Mouse (Mus musculus): ENCODE measurements around the gene Ptms. TPM values are rescaled to one million over a fixed set of nuclear protein-coding genes. Genes with fewer than 3 reads are reported as not detected.

Gene Ptms
- polyA plus RNA-seq, 1 experiment from 2014 or later, result 850 TPM

GRCm38 (mm10) chr6:124910032-124910431 lies 9.9 kb downstream of the Ptms start:
- DNase-seq (ENCODE audit: low read depth, low spot score) (no peak), ATAC-seq (no peak)
- ChIA-PET POLR2A (interaction anchor here (0.7 kb wide), 1 partner anchor 21 kb away, joined by 3 read pairs; the partner anchor contains the start of gene Mlf2), CTCF (interaction anchor here (1.4 kb wide), 1 partner anchor 21 kb away, joined by 7 read pairs; the partner anchor contains the start of gene Mlf2)
- no peak for TF ChIP-seq CTCF (IDR thresholded peaks at IDR 0.05)
- in situ Hi-C loops (cut with MboI; ENCODE audit: low pct_unique_long_range_greater_than_20kb), result no loop called here
- H3K27me3 ChIP-seq, result no peaks in the 10 kb centered on the region

- ChIA-PET POLR2A (interaction anchor here (0.7 to 2.4 kb wide), 2 partner anchors 11 to 13 kb away, joined by 3 to 6 read pairs; no protein-coding TSS in a partner anchor), CTCF (interaction anchor here (1.2 to 2.6 kb wide), 4 partner anchors 9 to 23 kb away, joined by 3 to 13 read pairs (median 3); partner anchors contain the start of gene Mlf2)
- no peak for ATAC-seq
- TF ChIP-seq CTCF (IDR thresholded peaks at IDR 0.05), result no peak
- H3K27me3 ChIP-seq, result no peaks in the 10 kb centered on the region
- in situ Hi-C loops (cut with MboI; ENCODE audit: low pct_unique_long_range_greater_than_20kb), result loop anchor here (10.0 kb wide), 1 partner anchor 177 kb away; no protein-coding TSS in a partner anchor
- DNase-seq (ENCODE audit: low read depth, low spot score), result no peak
Observed at GRCm38 (mm10) chr6:124907767-124908166, 12.1 kb downstream of the Ptms start.

GRCm38 (mm10) chr6:124904991-124905860 lies 14.7 kb downstream of the Ptms start:
- POLR2A ChIA-PET, result interaction anchor here (1.6 to 3.6 kb wide), 5 partner anchors 11 to 60 kb away, joined by 6 to 16 read pairs (median 11); partner anchors contain the start of genes Cops7a and Mlf2
- TF ChIP-seq CTCF (IDR thresholded peaks at IDR 0.05), result no peak
- ATAC-seq (no peak), DNase-seq (ENCODE audit: low read depth, low spot score) (no peak)
- H3K27me3 ChIP-seq, result no peaks in the 10 kb centered on the region
- in situ Hi-C loops (cut with MboI; ENCODE audit: low pct_unique_long_range_greater_than_20kb), result loop anchor here (5.0 to 10.0 kb wide), 2 partner anchors 38 to 180 kb away; no protein-coding TSS in a partner anchor
- CTCF ChIA-PET, result interaction anchor here (0.7 to 3.7 kb wide), 7 partner anchors 11 to 115 kb away, joined by 3 to 86 read pairs (median 6); partner anchors contain the start of gene Mlf2

- TF ChIP-seq CTCF (IDR thresholded peaks at IDR 0.05), result peak; percentile 74
- ChIA-PET POLR2A (interaction anchor here (0.7 to 3.6 kb wide), 8 partner anchors 12 to 61 kb away, joined by 3 to 16 read pairs (median 6); partner anchors contain the start of genes Cops7a and Mlf2), CTCF (interaction anchor here (0.6 to 3.7 kb wide), 24 partner anchors 11 to 178 kb away, joined by 3 to 86 read pairs (median 4); partner anchors contain the start of genes Mlf2 and Ptms)
- H3K27me3 ChIP-seq, result no peaks in the 10 kb centered on the region
- in situ Hi-C loops (cut with MboI; ENCODE audit: low pct_unique_long_range_greater_than_20kb), result loop anchor here (5.0 to 10.0 kb wide), 2 partner anchors 37 to 180 kb away; no protein-coding TSS in a partner anchor
- ATAC-seq, result peak; percentile 66
- no peak for DNase-seq (ENCODE audit: low read depth, low spot score)
Observed at GRCm38 (mm10) chr6:124904161-124904981, 15.5 kb downstream of the Ptms start.

GRCm38 (mm10) chr6:124903580-124904151 lies 16.2 kb downstream of the Ptms start:
- in situ Hi-C loops (cut with MboI; ENCODE audit: low pct_unique_long_range_greater_than_20kb), result loop anchor here (5.0 to 10.0 kb wide), 2 partner anchors 36 to 181 kb away; no protein-coding TSS in a partner anchor
- ChIA-PET CTCF (interaction anchor here (0.6 to 3.7 kb wide), 24 partner anchors 10 to 178 kb away, joined by 3 to 86 read pairs (median 4); partner anchors contain the start of genes Mlf2 and Ptms), POLR2A (interaction anchor here (0.7 to 3.6 kb wide), 9 partner anchors 9 to 62 kb away, joined by 3 to 16 read pairs (median 6); partner anchors contain the start of genes Cops7a and Mlf2)
- no peaks in the 10 kb centered on the region for H3K27me3 ChIP-seq
- DNase-seq (ENCODE audit: low read depth, low spot score) (no peak), ATAC-seq (peak; percentile 66)
- TF ChIP-seq CTCF (IDR thresholded peaks at IDR 0.05), result peak; percentile 96

GRCm38 (mm10) chr6:124901851-124902250 lies 18.1 kb downstream of the Ptms start:
- ATAC-seq, result no peak
- CTCF ChIA-PET, result interaction anchor here (1.0 to 1.5 kb wide), 2 partner anchors 24 to 28 kb away, joined by 3 to 6 read pairs; partner anchors contain the start of gene Mlf2
- in situ Hi-C loops (cut with MboI; ENCODE audit: low pct_unique_long_range_greater_than_20kb), result loop anchor here (5.0 to 10.0 kb wide), 2 partner anchors 35 to 183 kb away; no protein-coding TSS in a partner anchor
- TF ChIP-seq CTCF (IDR thresholded peaks at IDR 0.05), result no peak
- H3K27me3 ChIP-seq, result no peaks in the 10 kb centered on the region
- POLR2A ChIA-PET, result interaction anchor here (1.3 kb wide), 1 partner anchor 30 kb away, joined by 5 read pairs; no protein-coding TSS in a partner anchor
- no peak for DNase-seq (ENCODE audit: low read depth, low spot score)

GRCm38 (mm10) chr6:124900801-124901480 lies 19.0 kb downstream of the Ptms start:
- no peak for ATAC-seq
- H3K27me3 ChIP-seq, result no peaks in the 10 kb centered on the region
- DNase-seq (ENCODE audit: low read depth, low spot score), result no peak
- CTCF ChIA-PET, result interaction anchor here (0.7 to 2.7 kb wide), 2 partner anchors 10 to 30 kb away, joined by 3 to 9 read pairs; partner anchors contain the start of gene Mlf2
- POLR2A ChIA-PET, result interaction anchor here (1.0 to 1.3 kb wide), 2 partner anchors 30 to 31 kb away, joined by 3 to 5 read pairs; partner anchors contain the start of gene Mlf2
- in situ Hi-C loops (cut with MboI; ENCODE audit: low pct_unique_long_range_greater_than_20kb), result loop anchor here (5.0 to 10.0 kb wide), 2 partner anchors 34 to 184 kb away; no protein-coding TSS in a partner anchor
- TF ChIP-seq CTCF (IDR thresholded peaks at IDR 0.05), result no peak

- ATAC-seq (no peak), DNase-seq (ENCODE audit: low read depth, low spot score) (no peak)
- ChIA-PET CTCF (interaction anchor here (1.2 to 2.7 kb wide), 3 partner anchors 9 to 40 kb away, joined by 3 to 9 read pairs (median 4); partner anchors contain the start of gene Mlf2), POLR2A (interaction anchor here (0.6 to 1.0 kb wide), 2 partner anchors 16 to 31 kb away, joined by 3 to 5 read pairs; partner anchors contain the start of gene Mlf2)
- in situ Hi-C loops (cut with MboI; ENCODE audit: low pct_unique_long_range_greater_than_20kb), result loop anchor here (5.0 to 10.0 kb wide), 2 partner anchors 33 to 185 kb away; no protein-coding TSS in a partner anchor
- no peak for TF ChIP-seq CTCF (IDR thresholded peaks at IDR 0.05)
- no peaks in the 10 kb centered on the region for H3K27me3 ChIP-seq
Observed at GRCm38 (mm10) chr6:124900056-124900800, 19.7 kb downstream of the Ptms start.

Data from Patski (cell line).